Mouse (Mus musculus) adrenal gland, adult 8-10 months (tissue): ENCODE data around the gene Dnajc21. TPM values are rescaled to one million over a fixed set of nuclear protein-coding genes. Genes with fewer than 3 reads are reported as not detected.
"Not testable (repeated sequence)": the region's sequence is repeated elsewhere in the genome, so short reads cannot be mapped to it uniquely, and the experiment has no call there.

ENCODE experiments used
- DNase-seq: peaks from one replicate; pipeline ENCODE4 v3.0.0; 2022
- total RNA-seq, 4 experiments: library from RNA; stranded (reverse); gene quantifications; 2 replicates each; pipeline ENCODE4 v1.2.4; 2022

Gene Dnajc21
- total RNA-seq: 10 to 100 TPM; 26.4 to 36.0 (median 30.5) TPM

GRCm38 (mm10) chr15:10470151-10470831 is at the start of gene Dnajc21:
TSS of gene Dnajc21 (minus strand) at chr15:10470516.
- peak; percentile 83 for DNase-seq

- DNase-seq: no peak
These were observed 44.9 kb upstream of the Dnajc21 start for GRCm38 (mm10) chr15:10515166-10515565.

GRCm38 (mm10) chr15:10506099-10506498 is 35.8 kb upstream of the Dnajc21 start:
- DNase-seq: peak; percentile 7

- no peak for DNase-seq
These were observed 30.8 kb upstream of the Dnajc21 start for GRCm38 (mm10) chr15:10500838-10501719.

- DNase-seq: no peak
These were observed 29.7 kb upstream of the Dnajc21 start for GRCm38 (mm10) chr15:10500035-10500434.

- DNase-seq: no peak
These were observed 29.3 kb upstream of the Dnajc21 start for GRCm38 (mm10) chr15:10499593-10499992.

- not testable (repeated sequence) for DNase-seq
These were observed 26.4 kb upstream of the Dnajc21 start for GRCm38 (mm10) chr15:10496696-10497095.

GRCm38 (mm10) chr15:10495944-10496343 is 25.6 kb upstream of the Dnajc21 start:
- DNase-seq: no peak

GRCm38 (mm10) chr15:10490101-10490500 is 19.8 kb upstream of the Dnajc21 start:
- DNase-seq: no peak

GRCm38 (mm10) chr15:10487246-10487645 is 16.9 kb upstream of the Dnajc21 start:
- DNase-seq: no peak

GRCm38 (mm10) chr15:10486365-10486839 is 16.1 kb upstream of the Dnajc21 start:
- DNase-seq: no peak

GRCm38 (mm10) chr15:10485484-10486364 is 15.4 kb upstream of the Dnajc21 start, which contains the start of the genes Brix1 and Rad1:
TSS of gene Brix1 (minus strand) at chr15:10485947.
TSS of gene Rad1 (plus strand) at chr15:10486018.
- peak; percentile 93 for DNase-seq

- no peak for DNase-seq
These were observed 625 bp upstream of the Dnajc21 start for GRCm38 (mm10) chr15:10470941-10471340.

GRCm38 (mm10) chr15:10469641-10470150 is 620 bp downstream of the Dnajc21 start:
- peak; percentile 27 for DNase-seq

- no peak for DNase-seq
These were observed 1.6 kb downstream of the Dnajc21 start for GRCm38 (mm10) chr15:10468761-10469160.

GRCm38 (mm10) chr15:10464678-10465077 is 5.6 kb downstream of the Dnajc21 start:
- no peak for DNase-seq

- DNase-seq: no peak
These were observed 6.8 kb downstream of the Dnajc21 start for GRCm38 (mm10) chr15:10463555-10463954.

GRCm38 (mm10) chr15:10460986-10461385 is 9.3 kb downstream of the Dnajc21 start:
- DNase-seq: no peak

- DNase-seq: peak; percentile 61
These were observed 23.2 kb downstream of the Dnajc21 start for GRCm38 (mm10) chr15:10447102-10447501.

GRCm38 (mm10) chr15:10442275-10442674 is 28.0 kb downstream of the Dnajc21 start:
- no peak for DNase-seq

GRCm38 (mm10) chr15:10441493-10441892 is 28.8 kb downstream of the Dnajc21 start:
- DNase-seq: no peak

- peak; percentile 44 for DNase-seq
These were observed 30.4 kb downstream of the Dnajc21 start for GRCm38 (mm10) chr15:10439963-10440362.
